Mouse (Mus musculus): ENCODE data around the gene Dgkg.

- no peak for TF ChIP-seq CTCF (IDR thresholded peaks at IDR 0.05; ENCODE audit: low read depth, low read length)
- TF ChIP-seq POLR2AphosphoS5 (IDR thresholded peaks at IDR 0.05; ENCODE audit: insufficient replicate concordance, low read depth, low read length): no peak
- no peak for TF ChIP-seq TAL1 (conservative IDR thresholded peaks at IDR 0.05; ENCODE audit: low read depth, low read length)
Observed at GRCm38 (mm10) chr16:22657874-22658789, 1.1 kb upstream of the Dgkg start.

All from G1E (cell line).